Mouse (Mus musculus): ENCODE measurements around the gene Etfdh.

The Etfdh gene

DNA sequence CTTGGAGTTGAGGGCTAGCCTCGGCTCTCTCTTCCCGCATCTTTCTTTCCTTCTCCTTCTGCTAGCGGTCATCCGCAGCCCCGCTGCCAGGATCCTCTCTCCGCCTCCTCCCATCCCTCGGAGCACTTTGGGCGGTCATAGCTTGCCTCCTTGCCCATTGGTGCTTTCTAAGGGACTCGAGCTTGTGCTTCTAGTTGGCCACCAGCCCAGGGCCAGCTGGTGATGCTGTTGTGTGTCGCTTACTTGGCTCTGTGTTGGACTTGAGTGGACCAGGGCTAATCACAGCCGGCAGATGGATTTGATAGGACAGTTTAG is at the start of gene Etfdh:
Gene Etfdh, minus strand, starts transcription at position 85 of the 315 bp plus-strand sequence.
- DNase-seq (ENCODE audit: low spot score) = peak; percentile 61

DNA sequence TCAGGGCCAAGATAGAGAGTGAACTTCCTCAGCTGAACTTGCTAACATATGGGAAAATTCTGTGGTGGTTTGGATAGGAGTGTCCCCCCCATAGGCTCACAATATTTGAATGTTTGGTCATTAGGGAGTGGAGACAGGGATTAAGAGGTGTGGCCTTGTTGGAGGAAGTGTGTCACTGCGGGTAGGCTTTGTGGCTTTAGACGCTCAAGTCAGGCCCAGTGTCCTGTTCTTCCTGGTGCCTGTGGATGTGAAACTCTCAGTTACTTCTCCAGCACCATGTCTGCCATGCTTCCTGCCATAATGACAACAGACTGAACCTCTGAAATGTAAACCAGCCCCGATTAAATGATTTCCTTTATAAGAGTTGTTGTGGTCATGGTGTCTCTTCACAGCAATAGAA is 47.1 kb upstream of the Etfdh start:
- DNase-seq (ENCODE audit: low spot score) = no peak

DNA sequence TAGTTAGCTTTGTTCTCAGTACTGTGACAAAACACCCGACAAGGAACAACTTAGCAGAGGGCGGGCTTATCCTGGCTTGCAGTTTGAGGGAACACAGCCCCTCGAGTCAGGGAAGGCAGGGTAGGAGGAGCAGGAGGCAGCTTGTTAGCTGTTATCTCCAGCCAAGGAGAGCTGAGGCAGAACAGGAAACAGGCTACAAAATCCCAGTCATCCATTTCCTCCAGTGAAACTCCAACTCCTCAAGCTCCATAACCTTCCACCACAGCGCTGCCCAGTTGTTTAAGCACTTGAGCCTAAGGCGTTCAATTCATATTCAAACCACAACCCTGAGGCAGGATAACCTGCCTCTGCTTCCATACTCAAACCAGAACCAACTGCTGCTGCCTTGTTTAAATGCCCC is 45.3 kb upstream of the Etfdh start:
- DNase-seq (ENCODE audit: low spot score) = no peak

DNA sequence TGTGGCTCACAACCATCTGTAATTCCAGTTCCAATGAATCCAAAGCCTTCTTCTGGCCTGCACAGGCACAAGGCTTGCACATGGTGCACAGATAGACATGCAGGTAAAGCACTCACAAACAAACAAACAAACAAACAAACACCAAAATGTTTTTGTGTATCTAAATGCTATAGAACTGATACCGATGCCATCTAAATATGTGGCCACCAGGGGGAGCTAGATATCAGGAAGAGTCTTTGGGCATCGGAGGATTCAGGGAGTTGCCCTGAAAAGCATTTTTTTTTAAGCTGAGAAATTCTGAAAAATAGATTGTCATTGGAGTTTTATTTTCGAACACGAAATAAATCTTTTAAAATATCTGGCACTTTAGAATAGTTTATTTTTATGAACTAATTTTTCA is 43.8 kb upstream of the Etfdh start:
- peak; percentile 64 for DNase-seq (ENCODE audit: low spot score)

DNA sequence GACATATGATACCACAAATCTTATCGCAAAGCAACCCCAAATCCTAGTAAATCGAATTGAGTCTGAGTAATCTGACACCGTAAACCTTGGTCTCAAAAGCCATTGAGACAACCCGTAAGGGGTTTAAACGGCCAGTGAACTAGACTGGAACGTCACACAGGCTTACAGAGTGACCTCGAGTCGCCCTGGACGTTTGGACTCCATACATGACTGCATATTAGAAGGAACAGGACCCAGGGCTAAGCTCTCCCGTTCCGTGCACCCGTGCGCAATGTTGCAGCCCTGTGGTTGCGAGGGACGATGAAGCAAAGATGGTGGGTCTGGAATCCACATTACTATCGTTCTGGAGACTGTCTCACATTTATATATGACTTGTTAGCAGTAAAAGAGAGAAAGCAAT is 42.9 kb upstream of the Etfdh start:
- DNase-seq (ENCODE audit: low spot score) = no peak

DNA sequence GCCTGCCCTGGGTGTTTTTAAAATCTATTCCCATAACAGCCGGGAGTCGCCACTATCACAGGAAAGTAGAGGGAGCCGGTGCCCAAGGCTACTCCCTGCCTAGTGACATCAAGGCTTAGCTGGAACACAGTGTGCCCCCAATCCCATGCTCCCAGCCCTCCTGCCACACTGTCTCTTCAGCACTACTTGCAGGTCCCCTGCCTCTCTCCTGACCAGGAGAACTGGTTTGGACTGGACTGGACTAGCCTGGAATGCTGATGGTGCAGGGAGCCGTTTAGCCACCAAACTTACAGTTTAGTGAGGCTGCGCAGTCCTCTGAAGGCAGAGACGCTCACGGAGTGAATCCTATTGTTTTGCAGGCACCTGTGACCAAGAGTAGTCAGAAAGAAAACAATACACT is 41.3 kb upstream of the Etfdh start:
- no peak for DNase-seq (ENCODE audit: low spot score)

DNA sequence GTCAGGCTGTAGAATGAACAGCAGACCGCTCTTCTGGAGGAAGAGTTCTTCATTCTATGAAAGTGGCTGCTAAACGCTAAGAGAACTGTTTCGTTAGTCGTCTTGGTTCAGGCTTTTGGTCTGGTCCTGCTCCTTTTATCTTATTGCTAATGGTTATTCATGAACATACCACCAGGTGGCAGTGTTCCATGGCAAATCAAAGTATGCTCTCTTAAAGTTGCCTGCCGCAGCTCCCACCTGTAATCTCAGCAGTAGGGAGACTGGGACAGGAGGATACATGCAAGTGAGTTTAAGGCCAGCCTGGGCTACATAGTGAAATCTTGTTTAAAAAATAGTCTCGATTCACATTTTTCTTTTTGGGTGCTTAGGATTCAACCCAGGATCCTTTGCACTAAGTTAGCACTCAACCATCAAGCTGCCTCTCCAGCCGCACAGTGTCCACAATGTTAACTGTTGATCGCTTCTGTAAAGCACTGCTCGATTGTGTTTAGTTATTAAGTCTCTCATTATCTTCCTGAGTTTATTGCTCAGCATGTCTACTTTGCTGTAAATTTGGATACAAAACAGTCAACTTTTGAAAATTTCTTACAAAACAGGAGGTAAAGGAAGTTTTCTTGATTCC is 35.6 kb upstream of the Etfdh start:
- peak; percentile 27 for DNase-seq (ENCODE audit: low spot score)

DNA sequence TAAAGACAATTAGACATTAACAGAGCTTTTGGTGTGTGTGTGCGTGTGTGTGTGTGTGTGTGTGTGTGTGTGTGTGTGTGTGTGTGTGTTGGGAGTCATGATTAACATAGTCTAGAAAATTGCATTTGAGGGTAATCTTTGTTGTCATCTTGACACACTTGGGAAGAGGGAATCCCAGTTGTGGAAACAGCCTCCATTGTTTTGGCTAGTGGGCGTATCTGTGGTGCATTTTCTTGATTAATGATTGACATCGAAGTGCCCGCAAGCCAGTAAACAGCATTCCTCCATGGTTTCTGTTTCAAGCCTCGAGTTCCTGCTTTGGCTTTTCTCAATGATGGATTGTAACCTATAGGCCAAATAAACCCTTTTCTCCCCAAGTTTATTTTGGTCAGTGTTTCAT is 27.4 kb upstream of the Etfdh start:
- DNase-seq (ENCODE audit: low spot score) = no peak

DNA sequence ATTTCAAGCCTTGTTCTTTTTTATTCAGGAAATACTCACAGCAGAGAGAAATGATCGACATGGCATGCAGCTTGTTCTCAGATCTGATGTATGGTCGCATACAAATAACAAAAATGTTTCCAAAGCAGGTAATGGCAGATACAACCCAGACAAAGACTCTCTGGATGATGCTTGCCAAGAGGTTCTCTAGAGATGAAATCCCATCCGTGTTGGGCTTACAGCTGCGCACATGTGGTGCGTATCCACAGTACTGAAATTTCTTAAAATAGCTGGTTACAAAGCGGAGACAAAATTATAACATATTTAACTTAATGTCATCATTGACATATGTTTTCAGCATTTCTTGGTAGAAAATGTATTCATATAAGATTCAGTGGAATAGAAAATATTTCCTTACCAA is 22.8 kb upstream of the Etfdh start:
- no peak for DNase-seq (ENCODE audit: low spot score)

DNA sequence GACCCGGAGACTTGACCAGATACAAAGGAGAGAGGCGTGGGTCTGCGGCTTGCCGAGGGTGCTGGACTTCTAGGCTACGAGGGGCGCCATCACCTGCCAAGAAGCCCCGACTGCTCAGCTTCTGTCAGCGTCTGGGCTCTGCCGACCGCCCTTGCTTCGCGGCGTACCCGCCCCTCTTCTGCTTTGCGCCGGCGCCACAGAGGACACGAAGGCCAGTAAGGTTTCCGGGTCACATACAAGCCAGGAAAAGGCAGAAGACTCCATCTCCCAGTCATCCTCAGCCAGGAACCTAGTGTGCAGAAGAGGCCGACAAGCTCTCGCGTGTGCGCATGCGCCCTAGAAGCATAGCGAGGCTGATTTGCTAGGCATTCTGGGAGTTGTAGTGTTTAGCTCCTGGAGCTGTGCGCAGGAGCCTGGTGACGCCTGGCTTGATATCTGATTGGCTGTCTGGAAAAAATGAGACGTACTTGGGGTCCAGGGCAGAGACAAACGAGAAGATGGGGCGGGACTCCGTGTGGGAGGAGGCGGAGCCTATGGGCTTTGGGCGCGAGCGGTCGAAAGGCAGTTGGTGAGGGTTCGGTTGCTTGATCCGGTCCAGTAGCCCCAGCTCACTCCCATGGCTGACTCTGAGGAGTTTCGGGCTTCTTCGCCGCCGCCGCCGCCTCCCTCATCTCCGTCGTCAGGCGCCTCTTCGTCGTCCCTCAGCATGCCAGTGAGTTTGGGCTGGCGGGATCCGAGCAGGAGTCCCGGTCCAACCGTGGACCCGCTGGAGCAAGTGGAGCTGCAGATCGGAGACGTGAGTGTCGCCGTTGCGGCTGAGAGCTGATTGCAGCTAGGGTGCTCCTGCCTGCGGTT is 512 bp downstream of the Etfdh start, which contains the start of gene 4930579G24Rik:
Gene 4930579G24Rik, plus strand, starts transcription at position 519 of the 855 bp plus-strand sequence.
- peak; percentile 94 for DNase-seq (ENCODE audit: low spot score)

DNA sequence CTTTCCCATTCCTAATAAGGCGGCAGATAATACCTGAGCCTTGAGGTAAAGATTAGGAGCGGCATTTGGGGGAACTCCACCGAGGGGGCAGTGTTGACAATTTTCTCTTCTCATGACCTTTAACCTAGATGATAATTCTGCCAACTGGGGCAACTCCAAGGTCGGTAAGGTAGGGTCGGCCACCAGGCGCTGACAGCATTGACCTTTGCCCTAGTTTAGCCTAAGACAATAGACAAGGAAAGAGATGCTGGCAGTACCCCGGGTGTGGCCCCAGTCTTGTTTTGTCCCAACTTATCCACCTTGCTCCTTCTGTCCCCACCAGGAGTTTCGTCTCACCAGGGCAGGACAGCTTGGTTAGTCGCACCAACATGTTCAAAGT is 1.1 kb downstream of the Etfdh start:
- DNase-seq (ENCODE audit: low spot score) = no peak

DNA sequence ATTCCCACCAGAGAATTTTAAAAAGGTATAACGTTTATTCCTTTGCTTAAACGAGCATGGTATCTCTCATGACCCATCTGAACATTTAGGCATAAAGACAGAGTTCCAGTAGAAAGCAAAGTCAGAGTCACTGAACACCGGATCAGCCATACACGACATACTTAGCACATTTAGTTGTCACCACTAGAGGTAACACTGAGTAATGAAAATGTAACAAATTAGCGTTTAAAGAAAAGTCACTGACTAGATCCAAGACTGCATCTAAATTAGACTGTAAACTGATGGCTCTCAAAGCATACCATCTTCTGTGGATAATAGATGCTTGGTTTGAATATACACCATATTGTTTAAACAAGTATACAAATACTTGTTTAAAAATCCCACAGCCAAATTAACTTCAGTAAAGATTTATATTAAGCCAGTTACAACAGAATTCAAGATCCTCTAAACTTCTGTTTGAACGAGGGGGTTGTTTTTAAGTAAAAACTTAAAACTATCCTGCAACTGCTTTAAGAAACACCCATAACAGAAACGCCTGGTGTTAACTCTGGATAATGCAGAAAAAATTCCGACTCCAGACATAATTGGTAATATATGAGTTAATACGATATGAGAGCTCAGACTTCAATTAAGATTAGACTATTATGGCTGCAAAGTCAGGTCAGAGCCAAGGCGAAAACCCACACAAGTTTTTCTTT is 1.7 kb downstream of the Etfdh start:
- DNase-seq (ENCODE audit: low spot score) = no peak

DNA sequence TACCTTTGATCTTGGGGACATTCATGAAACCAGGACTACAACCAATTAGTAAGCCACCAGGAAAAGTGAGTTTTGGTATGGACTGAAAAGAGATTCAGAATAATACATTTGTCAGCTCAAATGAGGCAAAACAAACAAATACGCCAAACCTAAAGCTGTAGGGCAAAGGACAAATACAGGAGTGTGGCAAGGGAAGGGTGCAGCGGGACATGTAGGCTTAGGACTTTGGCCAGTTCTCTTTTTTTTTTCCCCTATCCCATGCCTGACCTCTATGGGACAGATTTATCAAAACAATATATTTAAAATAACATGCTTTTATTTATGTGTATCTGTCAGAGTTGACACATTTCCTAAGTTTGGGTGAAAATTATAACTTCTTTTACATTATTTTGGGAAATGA is 19.4 kb downstream of the Etfdh start:
- no peak for DNase-seq (ENCODE audit: low spot score)

DNA sequence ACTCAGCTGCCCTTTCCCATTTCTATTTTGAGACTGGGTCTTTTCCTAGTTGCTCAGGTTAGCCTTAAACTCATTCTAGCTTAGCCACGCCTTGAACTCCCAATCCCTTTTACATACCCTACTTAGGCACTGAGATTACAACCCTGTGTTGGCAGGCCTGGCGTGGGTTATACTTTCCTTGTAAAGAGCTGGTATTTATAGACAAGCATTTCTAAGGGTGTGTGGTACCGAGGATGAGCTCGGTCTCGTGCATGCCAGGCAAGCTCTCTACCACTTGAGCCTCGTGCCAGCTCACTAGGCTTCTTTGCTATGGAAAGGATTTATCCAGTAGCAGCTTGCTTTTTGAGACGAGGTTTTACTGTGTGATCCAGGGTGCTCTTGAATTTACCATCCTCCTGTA is 33.8 kb downstream of the Etfdh start:
- DNase-seq (ENCODE audit: low spot score) = no peak

DNA sequence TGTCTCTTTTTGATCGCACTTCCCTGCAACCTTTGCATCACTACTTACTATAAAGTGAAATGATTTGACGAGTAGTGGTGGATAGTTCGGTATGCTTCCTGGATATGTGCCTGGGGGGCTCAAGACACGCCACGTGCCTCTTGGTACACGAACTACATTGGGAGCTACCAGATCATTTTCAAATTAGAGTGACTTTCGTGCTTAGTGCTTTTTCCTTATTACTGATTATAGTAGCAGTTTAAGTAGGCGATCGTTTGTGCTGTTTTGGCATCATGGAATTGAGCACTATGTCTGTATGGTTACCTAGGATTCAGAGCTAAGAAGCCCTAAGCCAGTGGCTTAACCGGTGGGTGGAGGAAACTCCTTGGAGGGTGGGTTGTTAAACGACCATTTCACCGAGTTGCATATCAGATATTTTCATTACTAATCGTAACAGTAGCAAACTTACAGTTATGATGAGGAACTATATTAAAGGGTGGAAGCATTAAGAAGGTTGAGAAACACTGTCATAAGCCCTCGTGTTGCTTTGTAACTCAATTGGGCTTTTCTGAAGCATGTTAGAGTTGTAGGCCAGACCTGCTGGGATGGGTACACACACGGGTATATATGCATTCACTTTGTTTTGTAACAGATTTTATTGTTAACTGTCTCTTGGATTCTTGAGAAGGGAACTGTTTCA is 37.4 kb downstream of the Etfdh start:
- DNase-seq (ENCODE audit: low spot score) = no peak

DNA sequence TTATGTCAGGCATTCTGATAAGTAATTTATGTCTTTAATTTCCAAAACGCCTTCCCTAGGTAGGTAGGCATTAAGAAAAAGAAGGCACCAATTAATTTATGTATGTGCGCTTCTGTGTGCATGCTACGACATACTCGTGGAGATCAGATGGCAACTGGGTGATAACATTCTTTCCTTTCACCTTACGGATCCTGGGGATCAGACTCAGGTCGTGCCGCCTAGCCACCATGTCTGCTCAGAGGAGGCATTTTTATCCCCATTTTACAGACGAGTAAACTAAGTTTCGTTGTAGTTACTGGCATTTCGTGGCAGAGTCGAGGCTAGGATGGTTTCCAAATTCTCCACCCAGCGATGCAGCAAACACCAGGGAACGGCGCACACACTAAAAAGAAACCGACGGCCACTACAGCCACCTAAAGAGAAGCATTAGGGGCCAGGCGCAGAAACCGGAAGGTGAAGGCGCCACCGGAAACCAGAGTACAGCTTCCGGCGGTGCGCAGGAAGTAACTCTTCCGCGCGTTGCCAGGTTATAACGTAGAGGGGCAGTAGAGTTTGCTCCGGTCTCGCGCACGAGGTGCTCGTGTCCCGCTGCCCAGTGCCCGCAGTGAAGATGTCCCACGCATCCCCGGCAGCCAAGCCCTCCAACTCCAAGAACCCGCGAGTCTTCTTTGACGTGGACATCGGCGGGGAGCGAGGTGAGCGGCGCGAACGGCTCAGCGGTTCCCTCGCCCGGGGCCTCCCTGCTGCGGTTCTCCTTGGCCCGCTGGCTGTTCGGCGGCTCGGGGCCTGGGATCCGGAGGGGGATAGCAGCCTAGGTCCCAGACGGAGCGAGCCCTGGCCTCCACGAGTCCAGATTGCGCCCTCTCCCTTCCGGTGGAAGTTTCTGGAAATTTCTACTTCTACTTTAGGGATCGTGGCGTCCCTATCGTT is 38.2 kb downstream of the Etfdh start, which contains the start of gene Ppid:
Gene Ppid, plus strand, starts transcription at position 480 of the 930 bp plus-strand sequence.
- DNase-seq (ENCODE audit: low spot score) = peak; percentile 79

DNA sequence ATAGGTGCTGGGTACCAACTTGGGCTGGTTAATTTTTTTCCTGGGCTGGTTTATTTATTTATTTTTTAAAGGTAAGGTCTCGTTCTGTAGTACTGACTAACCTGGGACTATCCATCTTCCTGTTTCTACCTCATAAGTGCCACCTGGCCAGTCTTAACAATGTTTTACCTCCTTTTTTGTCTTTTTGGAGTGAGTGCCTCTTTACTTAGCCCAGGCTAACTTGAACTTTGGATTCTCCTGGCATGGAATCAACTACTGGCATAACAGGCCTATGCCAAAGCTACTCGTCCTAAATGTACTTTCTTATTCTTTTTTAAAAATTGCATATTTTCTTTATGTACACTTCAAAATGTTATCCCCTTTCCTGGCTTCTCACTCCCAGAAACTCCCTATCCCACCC is 39.6 kb downstream of the Etfdh start:
- no peak for DNase-seq (ENCODE audit: low spot score)

DNA sequence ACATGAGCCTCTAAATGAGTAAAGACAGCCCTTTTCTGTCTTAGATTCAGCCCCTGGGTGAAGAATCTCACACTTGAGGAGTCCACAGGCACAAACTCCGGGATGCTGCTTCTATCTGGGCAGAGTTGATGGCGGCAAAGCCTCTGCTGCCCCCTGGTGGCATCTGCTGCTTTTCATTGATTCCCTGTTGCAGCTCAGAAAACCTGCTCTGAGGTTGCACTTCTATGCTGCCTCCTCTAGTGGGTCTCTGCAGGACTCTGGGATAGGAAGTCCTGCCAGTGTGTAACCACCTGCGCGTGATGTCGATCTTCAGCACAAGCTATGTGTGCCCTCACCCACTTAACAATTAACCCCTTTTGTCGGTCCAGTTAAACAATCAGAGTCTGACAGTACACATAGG is 42.5 kb downstream of the Etfdh start:
- DNase-seq (ENCODE audit: low spot score) = peak; percentile 86

DNA sequence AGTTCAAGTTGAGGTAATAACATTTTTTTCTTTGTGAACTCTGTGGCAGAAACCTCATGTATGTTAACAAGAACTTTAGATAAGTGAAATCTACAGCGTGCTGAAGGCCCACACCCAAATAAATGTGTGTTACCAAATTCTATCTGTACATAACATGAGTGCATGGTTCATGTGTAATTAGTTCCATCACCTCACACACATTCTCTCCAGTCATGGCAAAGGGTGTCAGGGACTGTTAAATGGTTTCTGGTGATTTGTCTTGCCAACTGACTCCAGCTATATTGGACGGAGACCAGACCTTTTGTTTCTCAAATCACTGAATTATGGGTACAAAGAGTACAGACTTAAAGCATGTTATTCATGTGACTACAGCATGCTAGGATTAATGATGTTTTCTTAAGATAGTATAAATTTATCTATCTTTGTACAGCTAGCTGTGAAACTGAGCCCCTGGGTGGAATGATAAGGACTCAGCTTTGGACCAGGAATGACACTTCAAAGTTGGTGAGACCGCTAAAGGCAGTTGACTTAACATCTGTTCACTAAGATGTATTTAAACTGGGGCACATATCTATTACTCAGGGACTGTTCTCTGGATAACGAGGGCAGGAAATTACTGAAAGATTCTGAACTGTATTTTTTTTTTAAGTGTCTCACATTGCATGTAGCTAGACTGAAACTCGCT is 49.3 kb downstream of the Etfdh start:
- no peak for DNase-seq (ENCODE audit: low spot score)

DNA sequence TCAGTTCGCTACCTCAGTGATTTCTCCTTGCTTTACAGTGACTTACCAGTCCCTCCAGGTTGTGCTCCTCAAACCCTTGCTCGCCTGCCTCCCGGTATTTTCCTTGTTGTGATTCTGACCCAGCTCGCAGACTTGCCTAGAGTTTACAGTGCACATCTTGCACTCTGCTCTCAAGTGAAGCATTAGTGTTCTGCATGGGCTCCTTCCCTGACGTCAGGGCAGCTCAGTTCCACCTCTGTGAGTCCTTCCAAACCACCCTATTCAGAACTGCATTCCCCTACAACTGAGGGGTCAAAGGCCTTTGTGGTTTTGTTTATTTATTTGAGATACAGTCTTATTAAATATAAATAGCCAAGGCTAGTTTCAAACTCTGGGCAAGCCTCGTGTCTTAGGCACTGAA is 51.1 kb downstream of the Etfdh start:
- DNase-seq (ENCODE audit: low spot score) = no peak

DNA sequence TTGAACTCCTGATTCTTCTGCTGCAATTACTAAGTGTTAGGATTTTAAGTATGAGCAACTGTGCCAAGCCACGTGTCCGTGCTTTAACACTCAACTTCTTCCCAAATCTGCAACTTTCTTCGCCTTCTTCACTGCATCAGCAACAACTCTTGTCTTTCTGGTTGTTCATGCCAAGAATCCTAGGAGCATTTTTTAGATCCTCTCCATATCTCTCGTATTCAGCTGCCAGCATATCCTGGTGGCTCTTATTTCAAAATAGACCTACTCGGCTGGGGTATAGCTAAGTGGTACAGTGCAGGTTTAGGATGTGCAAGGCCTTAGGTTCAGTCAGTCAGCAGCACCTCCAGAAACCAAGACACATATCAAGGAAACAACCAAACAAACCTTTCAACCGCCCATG is 51.7 kb downstream of the Etfdh start:
- no peak for DNase-seq (ENCODE audit: low spot score)
